Mouse (Mus musculus) embryo, embryonic 10.5 days (tissue): ENCODE results near the gene Catsper4.
"Not testable (repeated sequence)": the region's sequence is repeated elsewhere in the genome, so short reads cannot be mapped to it uniquely, and the experiment has no call there.

Experiments used
- DNase-seq: peaks from one replicate; pipeline ENCODE4 v3.0.0-alpha.2; 2015; ENCODE audit warnings: low spot score

Gene Catsper4

DNA sequence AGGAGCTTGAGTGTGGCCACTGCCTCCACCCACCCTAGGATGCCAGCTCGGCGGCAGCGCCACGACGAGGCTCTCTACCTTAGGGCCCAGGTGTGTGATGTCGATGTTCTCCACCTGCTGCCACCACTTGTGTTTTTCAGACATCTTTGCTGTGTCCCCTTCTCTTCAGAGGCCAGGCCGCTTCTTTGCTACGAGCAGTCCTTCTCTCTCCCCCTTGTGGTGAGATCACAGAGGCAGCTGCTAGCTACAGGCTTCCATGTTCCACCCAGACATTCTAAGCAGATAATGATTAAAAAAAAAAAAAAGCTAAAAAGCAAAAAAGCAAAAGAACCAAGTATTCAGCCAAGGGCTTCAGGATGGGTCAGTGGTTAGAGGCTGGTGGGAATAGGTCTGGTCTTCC lies at the start of gene Catsper4:
Catsper4 (minus strand) TSS at position 190 of the 400 bp plus-strand sequence.
- DNase-seq: no peak

DNA sequence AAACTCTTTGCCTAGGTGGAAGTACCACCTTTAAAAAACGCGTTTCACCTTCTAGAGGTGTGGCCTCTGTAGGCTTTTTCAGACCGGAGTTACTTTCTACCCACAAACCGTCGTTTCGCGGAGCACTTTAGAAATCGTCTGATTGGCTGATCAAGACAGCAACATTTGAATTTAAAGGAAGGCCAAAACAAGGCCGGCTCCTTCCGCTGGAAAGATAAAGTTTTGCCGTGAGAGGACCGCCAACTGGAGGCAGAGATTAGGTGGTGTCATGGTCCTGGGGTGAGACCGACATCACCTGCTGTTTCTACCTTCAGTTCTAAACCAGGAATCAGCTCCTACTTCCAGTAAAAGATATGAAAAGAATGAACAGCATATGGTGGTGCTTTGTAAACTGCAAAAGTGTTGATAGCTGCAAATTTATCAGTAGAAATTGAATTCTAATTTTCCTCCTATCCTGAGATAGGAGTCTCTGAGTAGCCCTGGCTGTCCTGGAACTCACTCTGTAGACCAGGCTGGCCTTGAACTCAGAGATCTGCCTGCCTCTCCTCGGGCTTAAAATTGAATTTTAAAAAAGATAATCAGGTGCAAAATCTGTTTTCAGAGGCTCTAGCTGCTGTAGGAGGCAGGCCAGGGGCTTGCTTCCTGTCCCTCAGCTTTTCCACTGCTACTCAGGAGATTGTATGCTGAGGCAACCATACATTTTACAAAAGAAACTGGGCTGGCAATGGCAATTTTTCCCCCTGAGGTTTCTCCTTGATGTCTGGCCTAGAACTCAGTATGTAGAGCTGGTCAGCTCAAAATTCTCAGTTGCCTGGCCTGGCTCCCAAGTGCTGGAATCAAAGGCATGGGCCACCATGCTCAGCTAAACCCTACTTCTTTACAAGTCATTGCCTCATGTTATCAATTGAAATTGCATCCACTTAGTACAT lies 46.5 kb upstream of the Catsper4 start:
- peak; percentile 72 for DNase-seq

DNA sequence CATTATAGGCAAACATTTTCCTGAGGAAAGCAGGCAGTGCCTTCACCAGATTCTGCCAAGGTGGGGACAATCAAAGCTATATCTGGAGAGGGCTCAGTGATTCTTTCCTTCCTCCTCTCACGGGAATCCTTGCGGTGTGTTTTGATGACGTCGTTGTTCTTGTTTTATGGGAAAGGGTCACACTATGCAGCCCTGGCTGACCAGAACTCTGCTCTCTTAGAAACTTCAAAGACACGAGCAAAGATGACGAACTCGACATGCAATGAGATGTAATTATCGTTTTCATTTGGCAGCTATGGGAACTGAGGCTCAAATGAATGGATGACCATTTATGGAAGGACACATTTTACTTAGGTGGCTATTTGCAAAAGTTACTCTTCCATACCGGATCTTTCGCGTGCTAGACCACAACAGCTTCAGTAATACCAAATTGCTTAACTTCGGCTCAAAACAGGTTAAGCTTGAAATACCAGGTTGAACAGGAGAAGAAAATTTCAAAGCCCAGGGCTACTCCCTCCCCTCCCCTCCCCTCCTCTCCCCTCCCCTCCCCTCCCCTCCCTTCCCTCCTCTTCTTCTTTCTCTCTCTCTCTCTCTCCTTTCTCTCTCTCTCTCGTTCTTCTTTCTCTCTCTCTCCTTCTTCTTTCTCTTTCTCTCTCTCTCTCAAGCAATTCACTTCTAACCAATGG lies 45.7 kb upstream of the Catsper4 start:
- DNase-seq: no peak

DNA sequence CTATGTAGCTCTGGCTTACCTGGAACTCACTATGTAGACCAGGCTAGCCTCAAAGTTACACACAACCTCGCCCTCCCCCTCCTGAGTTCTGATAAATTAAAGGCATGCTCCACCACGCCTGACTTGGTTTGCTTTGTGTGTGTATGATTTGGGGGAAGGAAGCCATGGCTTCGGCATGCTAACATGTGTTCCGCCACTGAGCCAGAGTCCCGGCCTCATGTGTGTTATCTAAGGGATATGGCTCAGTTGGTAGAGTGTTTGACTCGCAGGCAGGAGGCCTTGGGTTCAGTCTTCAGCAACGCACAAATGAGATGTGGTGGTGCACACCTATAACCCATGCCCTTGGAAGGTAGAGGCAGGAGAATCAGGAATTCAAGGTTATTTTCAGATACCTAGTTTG lies 44.8 kb upstream of the Catsper4 start:
- no peak for DNase-seq

DNA sequence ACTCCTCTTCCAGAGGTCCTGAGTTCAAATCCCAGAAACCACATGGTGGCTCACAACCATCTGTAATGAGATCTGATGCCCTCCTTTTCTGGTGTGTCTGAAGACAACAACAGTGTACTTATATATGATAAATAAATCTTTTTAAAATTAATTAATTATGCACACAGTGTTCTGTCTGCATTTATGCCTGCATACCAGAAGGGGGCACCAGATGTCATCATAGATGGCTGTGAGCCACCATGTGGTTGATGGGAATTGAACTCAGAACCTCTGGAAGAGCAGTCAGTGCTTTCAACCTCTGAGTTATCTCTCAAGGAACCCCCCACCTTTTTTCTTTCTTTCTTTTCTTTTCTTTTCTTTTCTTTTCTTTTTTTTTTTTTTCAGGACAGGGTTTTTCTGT lies 42.4 kb upstream of the Catsper4 start:
- DNase-seq: not testable (repeated sequence)

DNA sequence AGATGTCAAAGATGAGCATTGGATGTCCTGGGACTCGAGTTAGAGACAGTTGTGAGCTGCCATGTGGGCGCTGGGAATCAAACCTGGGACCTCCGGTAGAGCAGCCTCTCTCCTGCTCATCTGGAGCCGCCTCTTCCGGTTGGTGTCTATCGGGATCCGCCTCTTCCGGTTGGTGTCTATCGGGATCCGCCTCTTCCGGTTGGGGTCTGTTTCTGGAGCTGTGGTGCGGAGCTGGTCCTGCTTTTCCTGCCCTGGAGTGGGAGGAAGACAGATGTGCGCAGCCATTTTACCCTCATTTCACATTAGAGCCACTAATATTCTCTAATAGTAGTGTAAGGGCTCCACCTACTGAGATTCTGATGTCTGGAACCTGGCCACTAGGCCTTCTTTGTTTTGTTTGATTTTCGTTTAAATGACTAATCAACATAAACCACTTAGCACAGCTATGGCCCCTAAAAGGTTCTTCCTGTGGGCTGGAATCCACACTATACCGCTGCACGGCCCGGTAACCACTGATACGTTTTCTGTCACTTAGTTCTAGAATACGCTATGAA lies 41.0 kb upstream of the Catsper4 start:
- DNase-seq: no peak

DNA sequence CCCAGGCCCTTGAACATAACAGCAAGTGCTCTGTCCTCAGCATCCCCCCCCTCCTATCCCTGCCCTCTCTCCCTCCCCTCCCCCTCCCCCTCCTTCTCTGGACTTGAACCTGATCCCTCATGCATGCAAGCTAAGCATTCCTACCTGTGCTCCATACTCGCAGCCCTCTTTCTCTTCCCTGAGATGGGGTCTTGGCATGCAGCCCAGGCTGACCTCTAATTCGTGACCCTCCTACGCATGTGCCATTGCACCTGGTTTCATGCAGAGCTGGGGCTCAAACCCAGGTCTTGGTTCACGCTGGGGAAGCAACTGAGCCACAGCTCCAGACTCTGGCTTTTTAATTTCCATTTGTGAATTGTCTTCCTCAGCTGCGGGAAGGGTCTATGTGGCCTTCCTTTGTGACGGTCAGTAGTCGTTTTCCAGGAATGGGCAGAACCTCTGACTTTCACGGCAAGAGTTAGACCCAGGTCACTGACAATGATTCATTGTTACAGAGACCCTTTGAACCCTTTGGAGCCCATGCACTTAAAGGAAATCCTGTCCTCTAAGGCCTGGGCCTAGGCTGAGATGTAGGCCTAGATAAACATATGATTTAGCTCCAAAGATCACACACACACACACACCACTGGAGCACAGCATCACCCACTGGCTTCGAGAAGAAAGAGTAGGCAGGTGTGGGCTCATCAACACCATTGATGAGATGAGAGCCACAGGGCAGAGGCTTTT lies 38.8 kb upstream of the Catsper4 start:
- DNase-seq: no peak

DNA sequence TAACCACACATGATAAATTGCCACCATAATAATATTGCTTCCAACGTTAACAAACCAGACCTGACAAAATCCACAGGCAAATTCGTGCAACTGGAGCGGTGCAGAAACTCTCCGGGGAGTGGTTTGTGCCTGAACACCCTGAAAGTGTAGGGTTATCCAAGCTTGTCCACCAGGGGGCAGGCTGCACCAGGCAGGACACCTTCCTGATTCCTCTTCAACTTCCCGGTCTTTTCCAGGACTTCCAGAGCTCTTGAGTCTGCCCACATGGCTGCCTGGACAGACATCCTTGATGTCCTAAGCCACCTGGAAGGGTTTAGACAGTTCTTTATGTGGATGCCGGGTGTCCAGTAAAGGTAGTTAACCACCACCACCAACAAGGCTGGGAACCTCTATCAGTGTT lies 36.0 kb upstream of the Catsper4 start:
- DNase-seq: peak; percentile 70

DNA sequence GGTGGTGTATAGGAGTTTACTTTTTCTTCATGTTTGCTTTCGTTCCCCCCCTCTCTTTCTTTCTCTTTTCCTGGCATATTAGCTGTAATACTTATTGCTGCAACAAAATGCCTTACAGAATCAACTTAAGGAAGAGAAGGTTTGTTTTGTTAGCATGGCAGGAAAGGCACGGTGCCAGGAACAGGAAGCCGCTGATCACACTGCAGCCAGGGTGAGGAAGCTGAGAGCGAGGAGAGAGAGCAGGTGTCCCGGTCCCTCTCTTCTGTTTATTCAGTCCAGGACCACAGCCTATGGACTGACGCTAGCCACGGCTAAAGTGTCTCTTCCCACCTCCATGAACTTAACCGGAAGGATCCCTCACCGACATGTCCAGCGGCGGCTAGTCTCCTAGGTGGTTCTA lies 31.2 kb upstream of the Catsper4 start:
- DNase-seq: no peak

DNA sequence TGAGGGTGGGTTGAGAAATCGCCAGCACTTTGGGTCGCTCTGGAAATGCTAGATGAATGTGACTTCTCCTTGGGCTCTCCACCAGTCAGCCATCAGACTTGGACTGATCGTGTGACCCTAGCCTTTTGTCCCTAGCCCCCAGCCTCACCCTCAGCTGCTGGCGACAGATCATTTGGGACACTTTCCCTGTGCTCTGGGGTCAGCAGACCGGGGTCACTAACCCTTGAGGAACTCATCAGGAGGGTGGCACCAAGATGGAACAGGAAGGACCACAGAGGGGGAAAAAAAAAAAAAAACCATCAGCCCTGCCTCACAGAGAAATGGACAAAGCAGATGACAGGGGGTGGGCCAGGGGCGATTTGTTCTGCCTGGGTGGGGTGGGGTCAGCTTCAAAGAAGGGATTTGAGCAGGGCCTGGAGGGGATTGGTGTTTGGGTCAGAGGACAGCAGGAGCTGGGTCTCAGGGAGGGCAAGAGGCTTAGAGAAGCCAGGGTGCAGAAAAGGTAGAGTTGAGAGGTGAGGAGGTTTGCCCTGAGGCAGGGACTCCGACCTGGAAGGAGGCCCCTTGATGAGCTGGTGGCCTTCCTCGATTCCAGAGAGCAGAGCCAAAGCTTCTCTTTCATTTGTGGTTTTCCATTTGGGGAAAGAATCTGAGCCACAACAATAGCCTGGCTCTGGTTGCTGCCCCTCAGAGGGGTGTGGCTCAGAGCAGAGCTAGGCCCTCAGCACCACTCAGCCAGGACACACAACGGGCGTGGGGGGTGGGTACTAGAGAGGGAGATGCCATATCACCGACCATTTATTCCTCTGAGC lies 30.2 kb upstream of the Catsper4 start:
- peak; percentile 69 for DNase-seq

DNA sequence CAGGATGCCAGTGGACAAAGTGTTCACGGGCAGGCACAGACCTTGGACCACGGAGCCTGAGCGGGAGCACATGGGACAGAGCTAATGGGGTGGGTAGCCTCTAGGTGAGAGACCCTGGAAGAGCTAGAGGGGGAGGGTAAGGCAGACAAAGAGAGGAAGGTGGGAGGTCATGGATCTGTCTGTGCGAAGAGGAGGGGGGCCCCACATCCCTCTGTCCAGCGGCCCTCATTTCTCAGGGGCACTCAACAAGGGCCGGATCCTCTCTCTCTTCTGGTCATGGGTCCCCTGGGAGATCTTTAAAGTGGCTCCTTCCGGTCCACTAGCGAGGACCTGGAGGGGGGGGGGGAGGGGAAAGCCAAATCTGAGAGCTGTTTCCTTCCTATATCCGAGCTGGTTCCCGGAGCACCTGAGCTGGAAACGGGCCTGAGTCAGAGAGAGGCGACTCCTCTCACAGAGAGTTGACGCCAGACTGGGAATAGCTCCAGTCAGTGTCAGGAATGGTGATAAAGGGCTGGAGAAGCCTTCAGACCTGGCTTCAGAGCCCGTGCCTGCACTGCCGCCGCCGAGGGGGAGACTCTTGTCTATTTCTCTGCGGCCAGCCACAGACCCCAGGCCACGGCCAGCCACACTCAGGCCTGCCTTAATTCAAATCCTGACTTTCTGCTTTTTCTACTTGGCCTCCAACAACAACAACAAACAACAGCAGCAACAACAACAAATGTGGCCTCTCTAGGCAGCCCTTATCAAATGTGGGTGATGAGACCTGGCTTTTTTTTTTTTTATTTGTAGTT lies 29.4 kb upstream of the Catsper4 start:
- DNase-seq: peak; percentile 77

DNA sequence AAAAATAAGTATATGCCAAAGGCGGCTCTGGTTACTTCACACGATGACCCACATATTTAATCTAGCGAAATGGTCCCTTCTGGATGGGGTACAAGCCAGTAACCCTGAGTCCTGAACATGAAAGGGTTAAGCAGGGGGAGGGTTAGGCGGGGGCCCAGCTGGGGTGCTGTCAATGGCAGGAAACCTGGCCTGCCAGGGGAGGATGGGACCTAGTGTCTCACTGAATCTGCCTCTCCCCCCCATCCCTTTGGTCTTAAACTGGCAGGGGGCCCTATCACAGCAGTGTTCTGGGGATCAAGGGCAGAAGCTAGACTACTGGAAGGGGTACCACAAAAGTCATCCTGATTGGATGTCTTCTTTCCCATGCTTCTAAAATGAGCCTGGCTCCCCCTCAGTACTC lies 28.7 kb upstream of the Catsper4 start:
- peak; percentile 49 for DNase-seq

DNA sequence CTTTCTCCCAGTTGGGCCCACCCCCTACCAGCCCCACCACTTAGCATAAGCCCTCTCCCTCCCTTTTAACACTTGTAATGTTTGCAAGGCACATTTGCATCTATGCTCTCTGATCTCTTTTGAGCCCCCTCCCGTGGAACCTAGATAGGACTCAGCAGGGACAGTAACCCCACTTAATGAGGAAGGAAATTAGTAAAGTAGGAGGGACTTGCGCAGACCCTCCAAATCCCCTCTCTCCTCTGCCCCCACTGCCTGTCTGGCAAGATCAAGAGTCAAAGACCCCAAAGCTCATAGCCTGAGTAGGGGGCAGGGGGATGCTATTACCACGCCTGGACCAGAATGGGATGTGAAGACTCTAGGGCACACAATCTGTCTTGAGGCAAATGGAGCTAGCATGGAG lies 27.7 kb upstream of the Catsper4 start:
- DNase-seq: no peak

DNA sequence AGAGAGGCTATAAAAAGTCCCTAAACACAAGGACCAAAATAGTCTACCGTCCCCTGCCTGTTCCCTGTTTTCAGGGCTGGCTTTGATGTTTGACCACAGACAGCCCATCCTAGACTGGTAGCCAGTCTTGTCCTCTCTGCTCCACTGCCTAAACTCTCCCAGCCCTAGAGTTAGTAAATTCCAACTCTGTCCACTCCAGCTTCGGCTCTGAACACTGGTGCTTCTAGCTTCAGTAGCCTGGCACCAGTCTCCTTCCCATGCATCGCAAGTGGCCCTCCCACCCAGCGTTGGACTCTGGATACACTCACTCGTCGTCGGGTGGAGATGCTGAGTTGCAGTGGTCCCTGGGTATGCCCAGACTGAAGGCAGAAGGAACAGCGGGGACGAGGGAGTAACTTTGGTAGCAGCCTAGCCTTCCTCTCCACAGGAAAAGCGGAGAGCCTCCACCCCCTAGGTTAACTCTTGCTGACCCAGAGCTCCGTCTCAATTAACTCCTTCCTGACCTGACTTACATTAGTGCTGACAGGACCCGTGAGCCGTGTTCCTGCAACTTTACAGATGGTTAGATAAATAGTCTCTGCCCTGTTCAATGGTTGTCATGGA lies 26.6 kb upstream of the Catsper4 start, which contains the start of gene Grrp1:
Grrp1 (minus strand) TSS at position 385 of the 603 bp plus-strand sequence.
- DNase-seq: peak; percentile 82

DNA sequence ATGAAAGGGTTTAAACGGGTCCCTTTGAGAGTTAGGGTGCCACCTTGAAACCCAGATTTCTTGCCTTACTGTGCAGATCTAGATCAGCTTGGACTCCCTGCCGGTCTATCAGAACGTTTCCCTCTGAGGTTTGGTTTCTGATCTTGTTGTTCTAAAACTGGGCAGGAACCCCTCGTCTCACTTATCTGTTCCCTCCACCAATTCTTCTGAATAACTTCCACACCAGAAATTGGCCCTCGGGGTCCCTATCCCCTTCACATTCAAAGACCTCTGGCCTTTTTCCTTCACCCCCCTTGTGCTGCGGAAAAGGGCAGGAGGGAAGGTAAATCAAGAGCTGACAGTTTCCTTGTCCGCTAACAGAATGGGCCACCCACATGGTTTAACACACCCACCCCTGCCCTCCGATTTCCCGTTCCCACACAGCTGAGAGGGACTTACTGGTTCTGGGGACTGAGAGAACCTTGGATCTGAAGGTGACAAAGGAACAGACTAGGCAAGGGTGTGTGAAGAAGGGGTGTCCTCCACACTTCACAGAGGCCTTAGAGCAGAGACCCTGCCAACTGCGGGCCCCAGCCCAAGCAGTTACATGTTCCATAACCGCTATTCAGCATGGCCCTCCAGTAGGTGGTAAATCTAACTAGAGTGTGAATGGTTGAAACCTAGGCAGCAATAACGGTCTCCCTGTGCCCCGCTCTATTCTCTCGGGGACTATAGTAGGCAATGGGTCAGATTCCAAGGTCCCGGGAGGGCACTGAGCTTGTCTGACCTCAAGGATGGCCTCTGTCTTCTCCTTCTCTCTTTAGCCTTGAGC lies 25.9 kb upstream of the Catsper4 start:
- peak; percentile 66 for DNase-seq

DNA sequence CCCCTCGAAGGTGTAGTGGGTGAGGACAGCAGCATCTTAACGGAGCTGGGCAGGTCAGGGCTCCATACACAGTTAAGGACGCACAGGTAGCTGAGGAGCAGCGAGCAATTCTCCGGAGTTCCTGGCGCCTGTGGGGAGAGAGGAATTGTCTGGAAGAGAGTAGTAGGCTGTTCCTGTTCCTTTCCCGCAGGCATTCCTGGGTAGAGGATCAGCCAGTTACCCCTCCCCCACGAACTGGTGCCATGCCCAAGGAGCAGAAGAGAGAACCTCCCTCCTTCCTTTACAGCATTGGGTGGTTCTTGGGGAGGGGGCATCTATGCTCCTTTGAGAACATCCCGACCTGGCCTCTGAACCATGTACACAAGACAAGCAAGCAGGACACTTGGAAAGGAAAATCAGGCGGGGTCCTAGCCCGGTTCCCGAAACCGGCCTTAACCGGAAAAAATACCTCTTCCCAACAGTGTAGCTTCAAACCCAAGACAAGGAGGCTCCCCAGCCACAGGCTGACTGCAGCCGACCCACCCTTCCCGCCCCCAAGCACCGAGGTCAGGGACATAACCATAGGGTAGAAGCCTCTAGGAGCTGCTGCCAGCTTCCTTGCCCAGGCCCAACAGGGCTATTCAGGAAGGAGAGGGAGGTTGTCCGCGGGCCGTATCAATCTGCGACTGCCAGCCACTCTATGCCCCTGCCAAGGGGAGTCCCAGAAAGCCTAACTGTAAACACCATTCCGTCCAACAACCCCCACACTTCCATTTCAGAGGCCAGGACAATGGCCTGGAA lies 25.1 kb upstream of the Catsper4 start:
- peak; percentile 54 for DNase-seq

DNA sequence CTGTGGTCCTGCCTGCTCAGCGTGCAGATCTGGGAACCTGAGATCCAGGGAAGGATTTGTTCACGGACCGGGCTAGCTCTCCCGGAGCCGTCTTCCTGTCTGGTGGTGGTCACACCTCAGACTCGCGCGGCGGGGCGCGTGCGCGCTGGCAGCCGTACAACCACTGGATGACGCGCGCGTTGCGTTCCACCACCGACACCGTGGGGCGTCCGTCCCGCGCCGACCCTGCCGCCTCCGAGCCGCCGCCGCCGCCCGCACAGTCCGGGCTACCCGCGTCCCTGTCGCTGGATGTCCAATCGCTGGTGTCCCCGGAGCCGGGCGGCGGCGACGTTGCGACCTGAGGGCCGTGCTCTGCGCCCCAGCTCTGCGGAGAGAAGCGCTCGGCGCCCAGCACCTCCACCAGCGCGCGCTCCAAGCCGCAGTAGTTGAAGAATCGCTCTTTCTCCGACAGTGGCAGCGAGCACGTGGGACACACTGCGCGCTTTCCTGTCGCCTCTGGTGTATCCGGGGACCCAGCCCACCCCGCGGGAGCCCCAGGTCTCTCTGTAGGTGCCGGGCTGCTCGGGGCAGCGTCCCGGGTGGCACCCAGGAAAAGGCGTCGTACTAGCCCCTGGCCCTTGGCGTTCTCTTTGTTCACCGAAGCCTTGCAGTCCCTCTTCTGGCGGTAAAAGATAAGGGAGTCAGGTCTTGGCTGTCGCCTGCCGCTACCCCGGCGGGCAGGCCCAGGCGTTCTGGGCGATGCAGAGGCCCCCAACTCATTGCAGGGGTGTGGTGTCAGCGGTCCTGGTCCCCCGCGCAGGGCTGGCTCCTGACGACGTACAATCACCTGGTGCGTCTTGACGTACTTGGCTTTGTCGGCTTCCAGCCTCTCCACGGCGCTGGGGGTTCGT lies 24.3 kb upstream of the Catsper4 start:
- DNase-seq: peak; percentile 54

DNA sequence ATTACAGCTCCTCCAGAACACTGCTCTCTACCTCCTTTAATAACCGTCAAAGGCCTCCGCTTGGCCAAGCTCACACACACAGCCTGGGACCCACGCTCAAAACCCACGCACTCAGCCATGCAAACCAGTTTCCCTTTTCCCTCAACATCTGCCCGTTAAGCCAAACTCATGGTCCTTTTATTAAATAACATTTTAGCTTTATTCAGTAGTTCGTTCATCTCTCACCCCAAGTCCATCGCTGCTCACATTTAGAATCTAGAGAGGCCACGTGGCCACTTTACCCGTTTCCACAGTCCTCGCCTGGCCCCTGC lies 23.7 kb upstream of the Catsper4 start:
- peak; percentile 50 for DNase-seq
